Mouse (Mus musculus) liver, adult 2 months (tissue): ENCODE results near the gene Klhl35. TPM values are rescaled to one million over a fixed set of nuclear protein-coding genes. Genes with fewer than 3 reads are reported as not detected.

Experiments used
- DNase-seq: peaks from one replicate; pipeline ENCODE4 v3.0.0-alpha.2; 2011; ENCODE audit warnings: low read depth, low spot score; ENCODE audit errors: extremely low read depth
- H3K27ac ChIP-seq: fragments of 200-500 bp; replicated peaks from 2 replicates; pipeline ENCODE4 v1.5.1; 2012; ENCODE audit warnings: low read depth, mild to moderate bottlenecking, control low read depth, inconsistent platforms, low read length; ENCODE audit not compliant: insufficient read depth
- H3K27me3 ChIP-seq: fragments of 200-500 bp; 2 replicates; pipeline ENCODE4 v1.6.1; 2012; ENCODE audit warnings: mild to moderate bottlenecking, moderate library complexity, low read length, inconsistent platforms; ENCODE audit not compliant: control insufficient read depth, insufficient read depth
- H3K36me3 ChIP-seq: fragments of 200-500 bp; 2 replicates; pipeline ENCODE4 v1.6.1; 2012; ENCODE audit warnings: low read length, inconsistent platforms; ENCODE audit not compliant: control insufficient read depth, insufficient read depth
- H3K4me1 ChIP-seq: fragments of 200-500 bp; 2 replicates; pipeline ENCODE4 v1.6.1; 2011; ENCODE audit warnings: low read length; ENCODE audit not compliant: control insufficient read depth, insufficient read depth
- H3K4me3 ChIP-seq: fragments of 200-500 bp; 2 replicates; pipeline ENCODE4 v1.5.1; 2011; ENCODE audit warnings: low read depth, mild to moderate bottlenecking, control low read depth, low read length, moderate library complexity; ENCODE audit not compliant: insufficient read depth
- H3K79me2 ChIP-seq: fragments of 200-500 bp; 2 replicates; pipeline ENCODE4 v1.6.1; 2012; ENCODE audit warnings: inconsistent platforms, mild to moderate bottlenecking, low read length, moderate library complexity; ENCODE audit not compliant: control insufficient read depth, insufficient read depth
- H3K9ac ChIP-seq: fragments of 200-500 bp; 2 replicates; pipeline ENCODE4 v1.6.1; 2012; ENCODE audit warnings: low read depth, mild to moderate bottlenecking, control low read depth, inconsistent platforms, low read length
- CTCF ChIP-seq: fragments of 200-500 bp; IDR thresholded peaks from 2 replicates; pipeline ENCODE4 v1.5.1; 2011; ENCODE audit warnings: low read depth, low read length, control low read depth
- POLR2A ChIP-seq: fragments of 200-500 bp; IDR thresholded peaks from 2 replicates; pipeline ENCODE4 v1.6.1; 2011; ENCODE audit warnings: low read length, control low read depth; ENCODE audit not compliant: insufficient read depth; ENCODE audit errors: extremely low read depth
- WGBS: fragments of 180-500 bp; shearing (Covaris S2); methylation state at CpG from one replicate; pipeline ENCODE4 v1.1.7; 2018; 5-methylcytosine and 5-hydroxymethylcytosine counted together
- polyA plus RNA-seq: library from polyadenylated mRNA; depleted of rRNA; stranded (reverse); fragments of >200 nt; gene quantifications from 2 replicates; pipeline ENCODE4 v1.2.3, GENCODE M21; 2012
- total RNA-seq: library from RNA; depleted of rRNA; stranded (reverse); fragments of >200 nt; gene quantifications from 2 replicates; pipeline ENCODE4 v1.2.3, GENCODE M21; 2014

The Klhl35 gene
- total and polyA plus RNA-seq, 2 experiments, result 0.11 TPM; not detected in 1

- DNase-seq, result no peak
- H3K36me3 ChIP-seq, result peaks cover 31% of the 10 kb centered on the region
- TF ChIP-seq POLR2A (no peak), CTCF (no peak)
- H3K9ac ChIP-seq, result no peak overlapping the region
- H3K4me1 ChIP-seq, result 0 out of 2 replicates have a peak, but pooled peaks cover 2% of the 10 kb centered on the region
- H3K4me3 ChIP-seq, result no peak overlapping the region
- H3K27me3 ChIP-seq, result no peaks in the 10 kb centered on the region
- H3K27ac ChIP-seq, result no peak overlapping the region
- 91% methylated on average over 2 of the region's 2 CpGs for WGBS
- H3K79me2 ChIP-seq, result no peaks in the 10 kb centered on the region
Observed at GRCm38 (mm10) chr7:99475562-99475911, 9.7 kb downstream of the Klhl35 start.

- WGBS, result 65% methylated on average over 3 of the region's 3 CpGs
- Histone ChIP-seq H3K9ac (no peak overlapping the region), H3K4me3 (no peak overlapping the region), H3K36me3 (peaks cover 42% of the 10 kb centered on the region), H3K4me1 (peaks cover 5% of the 10 kb centered on the region; the same call in 1 of the 2 replicates), H3K27me3 (no peaks in the 10 kb centered on the region), H3K27ac (no peak overlapping the region), H3K79me2 (no peaks in the 10 kb centered on the region)
- TF ChIP-seq CTCF, result no peak
- no peak for TF ChIP-seq POLR2A
- no peak for DNase-seq
Observed at GRCm38 (mm10) chr7:99476558-99477114, 10.8 kb downstream of the Klhl35 start.

- no peak overlapping the region for H3K4me3 ChIP-seq
- TF ChIP-seq POLR2A, result no peak
- TF ChIP-seq CTCF, result no peak
- no peak overlapping the region for H3K9ac ChIP-seq
- peaks cover 48% of the 10 kb centered on the region for H3K36me3 ChIP-seq
- peaks cover 4% of the 10 kb centered on the region; the same call in 1 of the 2 replicates for H3K79me2 ChIP-seq
- H3K4me1 ChIP-seq, result peaks cover 11% of the 10 kb centered on the region
- H3K27me3 ChIP-seq, result no peaks in the 10 kb centered on the region
- H3K27ac ChIP-seq, result no peak overlapping the region
- 92% methylated on average over 5 of the region's 5 CpGs for WGBS
- DNase-seq, result no peak
Observed at GRCm38 (mm10) chr7:99477235-99477634, 11.4 kb downstream of the Klhl35 start.

GRCm38 (mm10) chr7:99482637-99483036, 16.8 kb downstream of the Klhl35 start:
- Histone ChIP-seq H3K4me3 (peak overlapping the region; percentile 58), H3K9ac (peak overlapping the region; percentile 86), H3K27ac (peak overlapping the region; percentile 22; the same call in 1 of the 2 replicates), H3K79me2 (peaks cover 15% of the 10 kb centered on the region; the same call in 1 of the 2 replicates), H3K36me3 (peaks cover 44% of the 10 kb centered on the region), H3K27me3 (no peaks in the 10 kb centered on the region), H3K4me1 (peaks cover 16% of the 10 kb centered on the region)
- TF ChIP-seq CTCF (no peak), POLR2A (no peak)
- WGBS, result under 1% methylated on average over 6 of the region's 6 CpGs
- no peak for DNase-seq

- H3K9ac ChIP-seq, result peak within 1 kb of the TSS; percentile 86
- peaks cover 37% of the 10 kb centered on the region for H3K36me3 ChIP-seq
- H3K79me2 ChIP-seq, result peaks cover 15% of the 10 kb centered on the region; the same call in 1 of the 2 replicates
- peak; percentile 98 for DNase-seq
- TF ChIP-seq CTCF, result no peak
- TF ChIP-seq POLR2A, result peak; percentile 87
- peaks cover 16% of the 10 kb centered on the region for H3K4me1 ChIP-seq
- H3K27me3 ChIP-seq, result no peaks in the 10 kb centered on the region
- peak within 1 kb of the TSS; percentile 23 for H3K27ac ChIP-seq
- under 1% methylated on average over 45 of the region's 45 CpGs for WGBS
- peak within 1 kb of the TSS; percentile 58 for H3K4me3 ChIP-seq
Observed at GRCm38 (mm10) chr7:99483271-99483923, 17.6 kb downstream of the Klhl35 start, which contains the start of gene Rps3. Gene Rps3, minus strand, starts transcription at chr7:99483738.

- no peak for TF ChIP-seq POLR2A
- no peak for TF ChIP-seq CTCF
- Histone ChIP-seq H3K9ac (no peak overlapping the region), H3K79me2 (peaks cover 15% of the 10 kb centered on the region; the same call in 1 of the 2 replicates), H3K4me3 (no peak overlapping the region), H3K4me1 (peaks cover 16% of the 10 kb centered on the region), H3K27ac (no peak overlapping the region; the same call in 1 of the 2 replicates), H3K27me3 (no peaks in the 10 kb centered on the region), H3K36me3 (peaks cover 31% of the 10 kb centered on the region)
- DNase-seq, result no peak
- 44% methylated on average over 8 of the region's 8 CpGs for WGBS
Observed at GRCm38 (mm10) chr7:99483924-99484319, 18.1 kb downstream of the Klhl35 start.
